Mouse (Mus musculus): ENCODE data around the gene Dusp8. TPM values are rescaled to one million over a fixed set of nuclear protein-coding genes. Genes with fewer than 3 reads are reported as not detected.

Gene Dusp8
- polyA plus RNA-seq, 1 experiment = 2.1 TPM

DNA sequence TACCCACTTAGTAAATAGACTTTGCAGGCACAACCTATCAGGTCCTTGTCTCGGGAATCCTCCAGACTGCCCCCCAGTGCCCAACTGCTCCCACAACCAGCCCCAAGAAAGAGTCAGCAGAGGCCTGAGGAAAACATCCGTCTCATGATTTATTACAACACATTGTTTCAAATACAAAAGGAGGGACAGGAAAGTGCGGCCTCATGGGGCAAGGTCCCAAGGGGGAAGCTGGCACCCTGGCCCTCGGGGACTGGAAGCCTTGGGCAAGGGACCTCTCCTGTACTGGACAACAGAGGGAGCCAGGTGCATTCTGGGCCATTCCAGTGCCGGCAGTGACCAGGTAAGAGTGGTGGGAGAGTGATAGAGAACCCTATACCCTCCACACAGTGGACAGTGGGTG lies 16.3 kb downstream of the Dusp8 start:
- H3K79me2 ChIP-seq (ENCODE audit: control insufficient read depth, insufficient read depth) = peaks cover 11% of the 10 kb centered on the region
- no peak overlapping the region for H3ac ChIP-seq (ENCODE audit: control insufficient read depth, insufficient read length, low read depth)
- H3K36me3 ChIP-seq (ENCODE audit: control insufficient read depth, insufficient read depth) = peaks cover 14% of the 10 kb centered on the region
- TF ChIP-seq USF1 (IDR thresholded peaks at IDR 0.05; ENCODE audit: low read depth) (no peak), MYOG (IDR thresholded peaks at IDR 0.05; ENCODE audit: control insufficient read depth, extremely low read depth, insufficient read length) (no peak), MAX (IDR thresholded peaks at IDR 0.05) (no peak), MYOD1 (IDR thresholded peaks at IDR 0.05; ENCODE audit: control insufficient read depth, insufficient read length, low read depth) (no peak), CTCF (IDR thresholded peaks at IDR 0.05; ENCODE audit: control insufficient read depth, insufficient read depth, insufficient read length) (no peak), FOSL1 (IDR thresholded peaks at IDR 0.05; ENCODE audit: insufficient read depth, low read length, poor library complexity, severe bottlenecking) (no peak), CEBPB (IDR thresholded peaks at IDR 0.05; ENCODE audit: low read depth) (no peak)
- no peaks in the 10 kb centered on the region for H3K27me3 ChIP-seq (ENCODE audit: control insufficient read depth, insufficient read depth, insufficient read length)
- no peak overlapping the region for H3K4me3 ChIP-seq (ENCODE audit: insufficient read depth, poor library complexity, severe bottlenecking)
- no peaks in the 10 kb centered on the region for H3K79me3 ChIP-seq (ENCODE audit: low read depth)

DNA sequence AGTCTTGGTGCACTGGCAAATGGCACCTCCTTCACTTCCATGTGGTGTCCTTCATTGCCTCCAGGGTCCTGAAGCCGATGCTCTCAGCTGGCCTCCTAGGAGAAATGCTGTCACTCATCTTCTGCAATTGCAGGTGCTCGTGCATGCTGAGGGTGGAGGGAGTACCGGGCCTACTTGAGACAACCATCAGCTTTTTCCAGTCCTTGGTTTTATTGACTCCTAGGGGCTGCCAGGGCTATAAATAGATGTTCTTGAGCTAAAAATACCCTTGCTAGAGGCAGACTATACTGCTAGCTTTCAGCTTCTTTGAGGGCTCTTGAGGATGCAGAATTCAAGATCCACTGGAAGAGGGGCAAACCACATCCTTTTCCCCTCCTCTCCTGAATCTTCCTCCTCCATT lies 18.5 kb downstream of the Dusp8 start:
- Histone ChIP-seq H3K4me3 (ENCODE audit: insufficient read depth, poor library complexity, severe bottlenecking) (no peak overlapping the region), H3K79me2 (ENCODE audit: control insufficient read depth, insufficient read depth) (no peaks in the 10 kb centered on the region), H3K36me3 (ENCODE audit: control insufficient read depth, insufficient read depth) (peaks cover 9% of the 10 kb centered on the region), H3K27me3 (ENCODE audit: control insufficient read depth, insufficient read depth, insufficient read length) (no peaks in the 10 kb centered on the region), H3K79me3 (ENCODE audit: low read depth) (no peaks in the 10 kb centered on the region), H3ac (ENCODE audit: control insufficient read depth, insufficient read length, low read depth) (no peak overlapping the region)
- TF ChIP-seq FOSL1 (IDR thresholded peaks at IDR 0.05; ENCODE audit: insufficient read depth, low read length, poor library complexity, severe bottlenecking) (no peak), MYOG (IDR thresholded peaks at IDR 0.05; ENCODE audit: control insufficient read depth, extremely low read depth, insufficient read length) (no peak), MAX (IDR thresholded peaks at IDR 0.05) (no peak), MYOD1 (IDR thresholded peaks at IDR 0.05; ENCODE audit: control insufficient read depth, insufficient read length, low read depth) (no peak), CEBPB (IDR thresholded peaks at IDR 0.05; ENCODE audit: low read depth) (no peak), CTCF (IDR thresholded peaks at IDR 0.05; ENCODE audit: control insufficient read depth, insufficient read depth, insufficient read length) (no peak), USF1 (IDR thresholded peaks at IDR 0.05; ENCODE audit: low read depth) (no peak)

DNA sequence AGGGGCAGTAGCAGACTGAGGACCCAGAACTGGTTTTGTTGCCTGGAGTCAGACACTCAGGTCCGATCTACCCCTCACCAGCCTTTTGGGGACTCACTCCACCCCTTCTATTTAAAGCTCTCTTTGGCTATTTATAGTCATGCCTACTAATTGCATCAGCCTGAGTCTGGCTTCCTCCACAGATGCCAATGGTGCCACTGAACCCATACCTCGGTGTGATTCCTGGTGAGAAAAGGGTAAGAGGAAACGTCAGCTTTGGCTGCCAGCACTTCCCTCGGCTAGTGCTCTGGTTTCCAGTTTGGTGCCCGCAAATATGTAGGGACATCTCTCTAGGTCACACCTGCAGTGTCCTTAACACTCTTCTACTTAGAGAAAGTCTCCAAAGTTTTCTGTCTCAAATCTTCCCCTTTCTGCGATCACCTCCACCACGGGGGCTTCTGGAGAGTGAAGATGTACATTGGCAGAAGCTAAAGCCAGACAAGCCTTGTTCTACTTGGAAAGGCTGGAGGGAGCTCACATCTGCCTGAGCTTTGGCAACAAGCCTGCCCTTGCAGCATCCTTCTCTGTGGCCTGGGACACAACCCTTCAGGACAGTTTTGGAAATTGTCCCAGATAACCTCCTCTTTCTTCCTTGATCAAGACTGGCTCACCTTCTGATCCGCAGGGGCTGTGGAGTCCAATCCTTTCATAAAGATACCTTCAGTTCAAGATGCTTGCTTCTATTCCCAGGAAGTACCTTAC lies 21.3 kb downstream of the Dusp8 start:
- Histone ChIP-seq H3ac (ENCODE audit: control insufficient read depth, insufficient read length, low read depth) (no peak overlapping the region), H3K79me3 (ENCODE audit: low read depth) (no peaks in the 10 kb centered on the region), H3K36me3 (ENCODE audit: control insufficient read depth, insufficient read depth) (no peaks in the 10 kb centered on the region), H3K27me3 (ENCODE audit: control insufficient read depth, insufficient read depth, insufficient read length) (no peaks in the 10 kb centered on the region), H3K79me2 (ENCODE audit: control insufficient read depth, insufficient read depth) (no peaks in the 10 kb centered on the region), H3K4me3 (ENCODE audit: insufficient read depth, poor library complexity, severe bottlenecking) (no peak overlapping the region)
- TF ChIP-seq MYOG (IDR thresholded peaks at IDR 0.05; ENCODE audit: control insufficient read depth, extremely low read depth, insufficient read length) = no peak
- no peak for TF ChIP-seq FOSL1 (IDR thresholded peaks at IDR 0.05; ENCODE audit: insufficient read depth, low read length, poor library complexity, severe bottlenecking)
- TF ChIP-seq MAX (IDR thresholded peaks at IDR 0.05) = no peak
- TF ChIP-seq CTCF (IDR thresholded peaks at IDR 0.05; ENCODE audit: control insufficient read depth, insufficient read depth, insufficient read length) = no peak

DNA sequence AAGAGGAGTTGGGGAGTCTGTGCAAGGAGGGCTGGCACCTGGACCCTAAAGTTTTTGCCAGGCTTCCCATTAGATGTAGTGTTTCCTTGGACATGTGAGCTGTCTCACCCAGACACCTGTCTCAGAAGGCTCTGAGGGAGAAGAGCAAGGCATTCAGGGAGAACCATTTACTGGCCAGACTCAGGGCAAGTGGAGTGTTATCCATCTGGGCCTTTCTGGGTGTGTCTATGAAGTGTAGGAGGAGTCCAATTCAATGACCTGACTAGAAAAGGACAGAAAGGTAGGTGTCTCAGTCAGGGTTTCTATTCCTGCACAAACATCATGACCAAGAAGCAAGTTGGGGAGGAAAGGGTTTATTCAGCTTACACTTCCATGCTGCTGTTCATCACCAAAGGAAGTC lies 23.9 kb downstream of the Dusp8 start:
- H3K4me3 ChIP-seq (ENCODE audit: insufficient read depth, poor library complexity, severe bottlenecking) = no peak overlapping the region
- H3K27me3 ChIP-seq (ENCODE audit: control insufficient read depth, insufficient read depth, insufficient read length) = peaks cover 18% of the 10 kb centered on the region
- H3K36me3 ChIP-seq (ENCODE audit: control insufficient read depth, insufficient read depth) = no peaks in the 10 kb centered on the region
- H3K79me2 ChIP-seq (ENCODE audit: control insufficient read depth, insufficient read depth) = no peaks in the 10 kb centered on the region
- no peak overlapping the region for H3ac ChIP-seq (ENCODE audit: control insufficient read depth, insufficient read length, low read depth)
- TF ChIP-seq CTCF (IDR thresholded peaks at IDR 0.05; ENCODE audit: control insufficient read depth, insufficient read depth, insufficient read length) (no peak), USF1 (IDR thresholded peaks at IDR 0.05; ENCODE audit: low read depth) (no peak), MAX (IDR thresholded peaks at IDR 0.05) (no peak), MYOD1 (IDR thresholded peaks at IDR 0.05; ENCODE audit: control insufficient read depth, insufficient read length, low read depth) (no peak), FOSL1 (IDR thresholded peaks at IDR 0.05; ENCODE audit: insufficient read depth, low read length, poor library complexity, severe bottlenecking) (no peak), CEBPB (IDR thresholded peaks at IDR 0.05; ENCODE audit: low read depth) (no peak), MYOG (IDR thresholded peaks at IDR 0.05; ENCODE audit: control insufficient read depth, extremely low read depth, insufficient read length) (no peak)
- no peaks in the 10 kb centered on the region for H3K79me3 ChIP-seq (ENCODE audit: low read depth)

DNA sequence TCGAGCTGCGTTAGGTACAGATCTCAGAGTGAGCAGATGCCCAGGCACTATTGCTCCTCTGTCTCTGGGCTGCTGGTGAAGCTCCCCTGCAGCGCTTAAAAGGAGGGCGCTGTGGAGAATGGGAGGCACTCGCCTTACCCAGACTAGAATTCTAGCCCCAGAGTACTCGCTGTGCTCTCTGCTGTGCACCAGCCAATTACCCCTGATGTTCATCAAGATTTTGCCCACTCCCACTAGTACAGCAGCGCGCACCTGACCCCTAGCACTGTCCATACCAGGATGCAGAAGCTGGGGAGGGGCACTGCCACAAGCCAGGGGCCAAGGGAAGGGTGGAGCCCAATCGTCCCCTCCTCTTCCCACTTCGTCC lies 24.4 kb downstream of the Dusp8 start:
- Histone ChIP-seq H3K27me3 (ENCODE audit: control insufficient read depth, insufficient read depth, insufficient read length) (peaks cover 21% of the 10 kb centered on the region), H3ac (ENCODE audit: control insufficient read depth, insufficient read length, low read depth) (no peak overlapping the region), H3K79me2 (ENCODE audit: control insufficient read depth, insufficient read depth) (no peaks in the 10 kb centered on the region), H3K79me3 (ENCODE audit: low read depth) (no peaks in the 10 kb centered on the region), H3K36me3 (ENCODE audit: control insufficient read depth, insufficient read depth) (no peaks in the 10 kb centered on the region), H3K4me3 (ENCODE audit: insufficient read depth, poor library complexity, severe bottlenecking) (no peak overlapping the region)
- TF ChIP-seq MAX (IDR thresholded peaks at IDR 0.05) = no peak
- no peak for TF ChIP-seq CTCF (IDR thresholded peaks at IDR 0.05; ENCODE audit: control insufficient read depth, insufficient read depth, insufficient read length)
- TF ChIP-seq MYOG (IDR thresholded peaks at IDR 0.05; ENCODE audit: control insufficient read depth, extremely low read depth, insufficient read length) = no peak
- no peak for TF ChIP-seq CEBPB (IDR thresholded peaks at IDR 0.05; ENCODE audit: low read depth)
- TF ChIP-seq MYOD1 (IDR thresholded peaks at IDR 0.05; ENCODE audit: control insufficient read depth, insufficient read length, low read depth) = no peak
- TF ChIP-seq USF1 (IDR thresholded peaks at IDR 0.05; ENCODE audit: low read depth) = no peak
